In the genomic region with DNA sequence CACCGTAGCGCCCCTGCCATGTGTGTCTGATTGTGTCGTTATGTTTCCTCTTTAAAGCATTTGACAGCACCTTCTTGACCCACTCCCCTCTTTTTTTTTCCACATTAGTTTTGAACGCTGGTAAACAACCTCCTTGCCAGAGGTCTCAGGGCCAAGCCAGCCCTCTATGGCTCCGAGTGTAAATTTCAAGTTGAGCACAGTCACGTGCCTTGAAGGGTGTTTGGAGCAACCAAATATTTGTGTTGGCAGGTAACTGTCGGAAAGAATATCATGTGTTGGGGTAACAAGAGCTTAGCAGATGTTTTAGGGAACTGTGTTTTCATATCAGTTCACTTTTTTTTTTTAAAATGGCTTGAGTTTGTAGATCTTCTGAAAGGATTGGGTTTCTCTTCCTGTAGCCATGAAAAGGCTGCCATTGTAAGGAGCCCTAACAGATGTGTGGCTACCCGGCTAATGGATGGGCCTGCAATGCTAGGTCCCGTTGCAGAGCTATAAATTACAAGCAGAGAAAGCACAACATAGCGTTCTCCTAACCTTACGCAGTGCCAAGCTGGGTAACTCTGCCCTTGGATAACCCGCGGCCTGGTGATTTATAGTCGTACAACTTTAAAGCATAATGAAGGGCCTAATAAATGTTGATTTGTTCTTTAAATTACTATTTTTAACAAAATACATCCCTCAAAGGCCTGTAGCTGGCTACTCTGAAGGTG, we compare ENCODE assay signal across 14 mouse cellular contexts.
DNase-seq lines count a peak whose midpoint lies in the region; ATAC-seq and TF ChIP-seq lines count a peak whose summit lies in the region.
"Had no signal": no experiment of that assay in that cellular context is flagged by ENCODE, and none has a peak within 500 bp of the region (broad histone marks: within the 10 kb centered on the region; RNA-seq: fewer than 3 reads in every experiment).

No protein-coding gene starts in this region.

- no peak for TF ChIP-seq EP300 in heart, adult 2 months (IDR thresholded peaks at IDR 0.05; ENCODE audit: insufficient read depth, low read depth, low read length)

- ATAC-seq in neural tube, embryonic 13.5 days (ENCODE audit: low read depth) = no peak
- ATAC-seq in neural tube, embryonic 15.5 days (ENCODE audit: low FRiP score) = no peak
- ATAC-seq in embryonic facial prominence, embryonic 14.5 days (ENCODE audit: low read depth) = peak; percentile 68; the same call in 1 of the 2 replicates
- ATAC-seq: forebrain, embryonic 13.5 days; hindbrain, embryonic 16.5 days; liver, postnatal 0 days had no signal

- H3K36me3 ChIP-seq in heart, adult 2 months (ENCODE audit: control insufficient read depth, insufficient read depth, low read length) = no peaks in the 10 kb centered on the region
- no peaks in the 10 kb centered on the region for H3K36me3 ChIP-seq in neural tube, embryonic 13.5 days
- H3K36me3 ChIP-seq in neural tube, embryonic 15.5 days = no peaks in the 10 kb centered on the region
- no peaks in the 10 kb centered on the region for H3K36me3 ChIP-seq in embryonic facial prominence, embryonic 14.5 days (ENCODE audit: control insufficient read depth, insufficient read depth, low read length)
- H3K36me3 ChIP-seq: midbrain, embryonic 12.5 days had no signal

- H3K4me3 ChIP-seq in heart, adult 2 months = no peak overlapping the region
- H3K4me3 ChIP-seq in neural tube, embryonic 13.5 days = no peak overlapping the region
- H3K4me3 ChIP-seq in neural tube, embryonic 15.5 days (replicated peaks) = no peak overlapping the region
- no peak overlapping the region for H3K4me3 ChIP-seq in embryonic facial prominence, embryonic 14.5 days (ENCODE audit: low read depth, low read length)
- H3K4me3 ChIP-seq: forebrain, embryonic 13.5 days; midbrain, embryonic 12.5 days had no signal

- no peak overlapping the region for H3K27ac ChIP-seq in heart, adult 2 months
- peak overlapping the region; percentile 42; the same call in 1 of the 2 replicates for H3K27ac ChIP-seq in neural tube, embryonic 13.5 days (replicated peaks)
- no peak overlapping the region for H3K27ac ChIP-seq in neural tube, embryonic 15.5 days (replicated peaks)
- H3K27ac ChIP-seq in embryonic facial prominence, embryonic 14.5 days (replicated peaks; ENCODE audit: low read depth, low read length) = no peak overlapping the region
- H3K27ac ChIP-seq: forebrain, embryonic 13.5 days; midbrain, embryonic 12.5 days had no signal

- peak; percentile 14 to 20 for DNase-seq in heart, adult 18-20 months
- no peak for DNase-seq in heart, adult 2 months
- DNase-seq in embryonic facial prominence, embryonic 14.5 days (ENCODE audit: low spot score) = peak; percentile 81
- DNase-seq in mesoderm, embryonic 11.5 days (ENCODE audit: low read depth, low spot score) = peak; percentile 67
- DNase-seq in right cerebral cortex, postnatal 25 days = no peak
- DNase-seq in cerebellum, adult 9-10 months = no peak
- DNase-seq: gastrocnemius, postnatal 10 days; heart, postnatal 10 days; liver, postnatal 0 days had no signal

- WGBS in heart, adult 2 months = 76% methylated on average over 14 of the region's 14 CpGs
- WGBS in neural tube, embryonic 13.5 days = 38% methylated on average over 14 of the region's 14 CpGs
- 42% methylated on average over 14 of the region's 14 CpGs for WGBS in neural tube, embryonic 15.5 days
- 44% methylated on average over 14 of the region's 14 CpGs for WGBS in embryonic facial prominence, embryonic 14.5 days

- no peak overlapping the region for H3K4me2 ChIP-seq in neural tube, embryonic 13.5 days
- H3K4me2 ChIP-seq in neural tube, embryonic 15.5 days = no peak overlapping the region
- no peak overlapping the region for H3K4me2 ChIP-seq in embryonic facial prominence, embryonic 14.5 days (ENCODE audit: low read depth, low read length)
- H3K4me2 ChIP-seq: forebrain, embryonic 13.5 days; midbrain, embryonic 12.5 days had no signal

- intact Hi-C loops in heart, adult 2 months (cut with DNase I) = no loop called here

- H3K79me2 ChIP-seq in heart, adult 2 months (replicated peaks; ENCODE audit: control insufficient read depth, insufficient read depth, low read length) = no peaks in the 10 kb centered on the region

- TF ChIP-seq CTCF in heart, adult 2 months (IDR thresholded peaks at IDR 0.05) = no peak

- no peaks in the 10 kb centered on the region for H3K9me3 ChIP-seq in neural tube, embryonic 13.5 days
- H3K9me3 ChIP-seq in neural tube, embryonic 15.5 days (replicated peaks) = no peaks in the 10 kb centered on the region
- no peaks in the 10 kb centered on the region for H3K9me3 ChIP-seq in embryonic facial prominence, embryonic 14.5 days (ENCODE audit: control insufficient read depth, low read length)
- H3K9me3 ChIP-seq: forebrain, embryonic 13.5 days; midbrain, embryonic 12.5 days had no signal

- no peak for TF ChIP-seq POLR2A in heart, adult 2 months (IDR thresholded peaks at IDR 0.05; ENCODE audit: insufficient read depth, low read depth, low read length)

- no peak overlapping the region for H3K9ac ChIP-seq in heart, adult 2 months (ENCODE audit: low read depth, low read length)
- H3K9ac ChIP-seq in neural tube, embryonic 13.5 days = no peak overlapping the region
- H3K9ac ChIP-seq in neural tube, embryonic 15.5 days (replicated peaks) = no peak overlapping the region
- H3K9ac ChIP-seq in embryonic facial prominence, embryonic 14.5 days (ENCODE audit: low read depth, low read length) = no peak overlapping the region
- H3K9ac ChIP-seq: forebrain, embryonic 13.5 days; liver, postnatal 0 days; midbrain, embryonic 12.5 days had no signal

- no peaks in the 10 kb centered on the region for H3K27me3 ChIP-seq in heart, adult 2 months (ENCODE audit: control insufficient read depth, insufficient read depth, low read length)
- no peaks in the 10 kb centered on the region for H3K27me3 ChIP-seq in neural tube, embryonic 13.5 days
- H3K27me3 ChIP-seq in neural tube, embryonic 15.5 days (replicated peaks) = no peaks in the 10 kb centered on the region
- H3K27me3 ChIP-seq in embryonic facial prominence, embryonic 14.5 days (replicated peaks; ENCODE audit: control insufficient read depth, insufficient read depth, low read length) = no peaks in the 10 kb centered on the region
- H3K27me3 ChIP-seq: forebrain, embryonic 13.5 days; midbrain, embryonic 12.5 days had no signal

- no peaks in the 10 kb centered on the region; the same call in 1 of the 2 replicates for H3K4me1 ChIP-seq in heart, adult 2 months (ENCODE audit: control insufficient read depth, insufficient read depth, low read length)
- H3K4me1 ChIP-seq in neural tube, embryonic 13.5 days (replicated peaks) = peaks cover 26% of the 10 kb centered on the region
- H3K4me1 ChIP-seq in neural tube, embryonic 15.5 days = peaks cover 3% of the 10 kb centered on the region; the same call in 1 of the 2 replicates
- 0 out of 2 replicates have a peak, but pooled peaks cover 3% of the 10 kb centered on the region for H3K4me1 ChIP-seq in embryonic facial prominence, embryonic 14.5 days (ENCODE audit: control insufficient read depth, insufficient read depth, low read length)
- H3K4me1 ChIP-seq: forebrain, embryonic 13.5 days; midbrain, embryonic 12.5 days had no signal

Comparison
In these comparisons a context has a peak if more than half of its experiments do, and no peak if none do; other contexts are left out.
1. DNase-seq: peak in heart, adult 18-20 months (2 of 2), embryonic facial prominence, embryonic 14.5 days (single experiment) and mesoderm, embryonic 11.5 days (single experiment); none in heart, adult 2 months (0 of 2), right cerebral cortex, postnatal 25 days (single experiment) and cerebellum, adult 9-10 months (single experiment).